10 mouse cellular contexts compared by ENCODE assay signal in genomic region chr12:16877141-16877540, GRCm38 (mm10). TPM values are rescaled to one million over a fixed set of nuclear protein-coding genes. Genes with fewer than 3 reads are reported as not detected.
DNase-seq lines count a peak whose midpoint lies in the region; ATAC-seq and TF ChIP-seq lines count a peak whose summit lies in the region.
"Had no signal": no experiment of that assay in that cellular context is flagged by ENCODE, and none has a peak within 500 bp of the region (broad histone marks: within the 10 kb centered on the region; RNA-seq: fewer than 3 reads in every experiment).

No protein-coding gene starts in this region.

- peak overlapping the region; percentile 43 for H3K27ac ChIP-seq in heart, embryonic 15.5 days
- H3K27ac ChIP-seq in liver, postnatal 0 days (ENCODE audit: low read depth) = peak overlapping the region; percentile 0; the same call in 1 of the 2 replicates
- H3K27ac ChIP-seq: midbrain, embryonic 13.5 days had no signal

- no peaks in the 10 kb centered on the region for H3K36me3 ChIP-seq in heart, embryonic 15.5 days
- H3K36me3 ChIP-seq in liver, postnatal 0 days (replicated peaks; ENCODE audit: insufficient read depth, low read length) = no peaks in the 10 kb centered on the region
- H3K36me3 ChIP-seq: G1E; midbrain, embryonic 13.5 days had no signal

- H3K4me3 ChIP-seq in heart, embryonic 15.5 days = no peak overlapping the region
- no peak overlapping the region for H3K4me3 ChIP-seq in liver, postnatal 0 days (ENCODE audit: low read depth, low read length)
- H3K4me3 ChIP-seq: midbrain, embryonic 13.5 days had no signal

- no peak overlapping the region for H3K4me2 ChIP-seq in heart, embryonic 15.5 days
- no peak overlapping the region for H3K4me2 ChIP-seq in liver, postnatal 0 days (ENCODE audit: low read depth, low read length)
- H3K4me2 ChIP-seq: midbrain, embryonic 13.5 days had no signal

- H3K27me3 ChIP-seq in heart, embryonic 15.5 days = no peaks in the 10 kb centered on the region
- H3K27me3 ChIP-seq in liver, postnatal 0 days (ENCODE audit: insufficient read depth, low read length) = no peaks in the 10 kb centered on the region
- H3K27me3 ChIP-seq: midbrain, embryonic 13.5 days had no signal

- H3K4me1 ChIP-seq in heart, embryonic 15.5 days (replicated peaks) = peaks cover 44% of the 10 kb centered on the region
- H3K4me1 ChIP-seq in liver, postnatal 0 days (ENCODE audit: insufficient read depth) = peaks cover 47% of the 10 kb centered on the region

- peak; percentile 61 for DNase-seq in kidney, postnatal 10 days
- DNase-seq in kidney, adult 11 months = no peak
- DNase-seq in adrenal gland, postnatal 36 days = peak; percentile 60 to 75
- DNase-seq in liver, postnatal 0 days = no peak
- DNase-seq in thymus, postnatal 14 days = no peak
- DNase-seq in left cerebral cortex, postnatal 36 days (ENCODE audit: low spot score in 2 of 2) = no peak
- DNase-seq: thymus, postnatal 25 days had no signal

- no peak for TF ChIP-seq CTCF in liver, postnatal 0 days (IDR thresholded peaks at IDR 0.05; ENCODE audit: low read depth)

- no peaks in the 10 kb centered on the region for H3K9me3 ChIP-seq in heart, embryonic 15.5 days (replicated peaks)
- H3K9me3 ChIP-seq in liver, postnatal 0 days (ENCODE audit: low read length) = no peaks in the 10 kb centered on the region
- H3K9me3 ChIP-seq: G1E; midbrain, embryonic 13.5 days had no signal

- TF ChIP-seq EP300 in liver, postnatal 0 days (IDR thresholded peaks at IDR 0.05; ENCODE audit: low read depth) = no peak

- ATAC-seq in heart, embryonic 15.5 days (replicated peaks; ENCODE audit: insufficient number of reproducible peaks, insufficient read depth, low FRiP score, low read depth) = no peak
- ATAC-seq in liver, postnatal 0 days = no peak
- ATAC-seq: midbrain, embryonic 13.5 days had no signal

- intact Hi-C loops in left cerebral cortex, postnatal 36 days (cut with DNase I) = no loop called here

- no peak overlapping the region for H3K9ac ChIP-seq in heart, embryonic 15.5 days
- H3K9ac ChIP-seq in liver, postnatal 0 days (replicated peaks) = no peak overlapping the region
- H3K9ac ChIP-seq: midbrain, embryonic 13.5 days had no signal

- WGBS in heart, embryonic 15.5 days = 37% methylated on average over 5 of the region's 5 CpGs
- 42% methylated on average over 5 of the region's 5 CpGs for WGBS in liver, postnatal 0 days (ENCODE audit: insufficient replicate concordance)

RNA-seq across cellular contexts. Expression of gene Rock2, which starts 17.6 kb away (rescaled TPM):
- 10 to 100 TPM; 78.1 to 93.7 TPM for total RNA-seq in adrenal gland, postnatal 36 days (2021)
- polyA plus RNA-seq in heart, embryonic 15.5 days (2015; fragmentation: Nextera tagmentation; extraction: Ambion mirVana) = 21.0 and 22.4 TPM in 2 replicates
- polyA plus RNA-seq in liver, postnatal 0 days (2015; fragmentation: Nextera tagmentation; extraction: Ambion mirVana) = 5.3 TPM in 2 replicates
- 100 to 1,000 TPM; 122 to 152 TPM for total RNA-seq in left cerebral cortex, postnatal 36 days (2021)

Comparison
In these comparisons a context has a peak if more than half of its experiments do, and no peak if none do; other contexts are left out.
1. DNase-seq: peak in kidney, postnatal 10 days (single experiment) and adrenal gland, postnatal 36 days (2 of 2); none in kidney, adult 11 months (single experiment), liver, postnatal 0 days (single experiment), thymus, postnatal 14 days (single experiment) and left cerebral cortex, postnatal 36 days (0 of 2).